Mouse (Mus musculus) neutrophil, adult 5-6 weeks (primary cell): ENCODE results near the gene Rpp30. TPM values are rescaled to one million over a fixed set of nuclear protein-coding genes. Genes with fewer than 3 reads are reported as not detected.

ENCODE experiments used
- ATAC-seq: fragments of 151-379, 151-347 bp; 2 replicates; pipeline ENCODE4 v1.8.0; 2017; ENCODE audit warnings: mild to moderate bottlenecking, moderate TSS enrichment; ENCODE audit not compliant: insufficient number of reproducible peaks, poor library complexity, low FRiP score, severe bottlenecking; ENCODE audit errors: extremely low read depth
- total RNA-seq: library from RNA; stranded (forward); fragments of 200-1000 nt; gene quantifications from 2 replicates; pipeline ENCODE4 v1.2.3, GENCODE M21; 2017

Rpp30 gene
- total RNA-seq, 1 experiment from 2014 or later = 18.6 TPM

- ATAC-seq = no peak
Measured at GRCm38 (mm10) chr19:36119783-36120471, 36.4 kb downstream of the Rpp30 start, which contains the start of gene Ankrd1. TSS of gene Ankrd1 (minus strand) at chr19:36120099.

GRCm38 (mm10) chr19:36124203-36124602 lies 40.7 kb downstream of the Rpp30 start:
- ATAC-seq = no peak

DNA sequence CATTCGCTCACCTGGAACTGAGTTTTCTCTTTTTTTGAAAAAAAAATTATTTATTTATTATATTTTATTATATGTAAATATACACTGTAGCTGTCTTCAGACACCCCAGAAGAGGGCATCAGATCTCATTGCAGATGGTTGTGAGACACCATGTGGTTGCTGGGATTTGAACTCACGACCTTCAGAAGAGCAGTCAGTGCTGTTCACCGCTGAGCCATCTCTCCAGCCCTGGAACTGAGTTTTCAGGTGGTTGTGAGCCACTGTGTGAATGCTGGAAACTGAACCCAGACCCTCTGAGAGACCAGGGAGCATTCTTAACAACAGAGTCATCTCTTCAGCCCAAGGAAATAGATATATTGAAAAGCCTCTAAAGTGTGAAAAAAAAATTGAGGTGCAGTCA lies 44.9 kb downstream of the Rpp30 start:
- no peak for ATAC-seq

DNA sequence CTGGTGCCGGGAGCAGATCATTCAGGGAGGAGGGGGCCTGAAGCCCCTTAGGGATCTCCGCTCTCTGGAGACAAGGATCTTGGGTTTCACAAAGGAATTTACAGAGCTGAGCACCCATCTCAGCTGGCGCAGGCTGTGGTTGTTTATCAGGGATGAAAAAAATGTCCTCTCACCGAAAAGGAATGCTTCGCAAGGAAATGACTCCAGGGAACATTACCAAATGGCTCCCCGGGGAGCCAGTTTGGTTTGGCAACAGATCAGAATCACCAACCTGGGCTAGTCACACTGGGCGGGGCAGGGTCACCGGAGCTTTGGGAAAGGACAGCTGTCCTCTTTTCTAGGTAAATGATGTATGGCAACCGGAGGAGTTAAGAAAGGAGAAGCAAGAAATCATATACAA lies 45.7 kb downstream of the Rpp30 start:
- no peak for ATAC-seq

- no peak for ATAC-seq
Measured at GRCm38 (mm10) chr19:36129643-36130042, 46.1 kb downstream of the Rpp30 start.

GRCm38 (mm10) chr19:36130181-36130580 lies 46.7 kb downstream of the Rpp30 start:
- ATAC-seq = no peak

- ATAC-seq = no peak
Measured at GRCm38 (mm10) chr19:36131990-36132389, 48.5 kb downstream of the Rpp30 start.

- no peak for ATAC-seq
Measured at GRCm38 (mm10) chr19:36133064-36133463, 49.5 kb downstream of the Rpp30 start.

- no peak for ATAC-seq
Measured at GRCm38 (mm10) chr19:36133731-36134130, 50.2 kb downstream of the Rpp30 start.

DNA sequence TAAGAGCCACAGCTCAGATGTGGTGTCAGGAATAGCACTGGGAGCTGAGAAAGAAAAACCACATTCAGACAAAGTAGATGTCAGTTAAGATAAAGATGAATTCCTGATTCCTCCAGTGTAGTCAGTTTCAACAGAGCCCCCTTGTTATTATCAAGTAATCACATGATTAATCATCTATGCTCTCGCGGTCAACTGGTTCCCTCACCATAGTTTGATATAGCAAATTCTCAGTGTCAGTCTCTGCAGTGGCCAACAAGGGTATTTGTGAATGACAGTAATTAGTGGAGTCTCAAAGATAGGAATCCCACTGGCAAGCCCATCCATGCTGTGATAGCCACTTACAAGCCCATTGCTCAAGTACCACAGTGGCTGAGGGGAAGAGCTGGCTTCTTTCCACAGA lies 60.1 kb downstream of the Rpp30 start:
- no peak for ATAC-seq

DNA sequence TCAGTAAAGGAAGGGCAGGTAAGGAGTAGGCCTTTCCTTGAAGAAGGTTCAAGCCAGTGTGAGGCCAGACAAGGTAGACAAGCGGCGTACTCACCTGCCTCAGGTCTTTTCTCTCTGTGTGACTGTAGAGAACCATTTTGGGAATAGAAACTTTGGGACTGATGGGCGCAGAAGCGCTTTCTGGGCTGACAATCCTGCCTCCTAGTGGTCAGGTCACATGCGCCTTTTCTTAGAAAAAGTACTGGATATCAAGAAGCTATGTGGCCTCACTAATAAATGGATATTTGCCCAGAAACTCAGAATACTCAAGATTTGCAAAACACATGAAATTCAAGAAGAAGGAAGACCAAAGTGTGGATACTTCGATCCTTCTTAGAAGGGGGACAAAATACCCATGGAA lies 65.1 kb downstream of the Rpp30 start:
- ATAC-seq = no peak

DNA sequence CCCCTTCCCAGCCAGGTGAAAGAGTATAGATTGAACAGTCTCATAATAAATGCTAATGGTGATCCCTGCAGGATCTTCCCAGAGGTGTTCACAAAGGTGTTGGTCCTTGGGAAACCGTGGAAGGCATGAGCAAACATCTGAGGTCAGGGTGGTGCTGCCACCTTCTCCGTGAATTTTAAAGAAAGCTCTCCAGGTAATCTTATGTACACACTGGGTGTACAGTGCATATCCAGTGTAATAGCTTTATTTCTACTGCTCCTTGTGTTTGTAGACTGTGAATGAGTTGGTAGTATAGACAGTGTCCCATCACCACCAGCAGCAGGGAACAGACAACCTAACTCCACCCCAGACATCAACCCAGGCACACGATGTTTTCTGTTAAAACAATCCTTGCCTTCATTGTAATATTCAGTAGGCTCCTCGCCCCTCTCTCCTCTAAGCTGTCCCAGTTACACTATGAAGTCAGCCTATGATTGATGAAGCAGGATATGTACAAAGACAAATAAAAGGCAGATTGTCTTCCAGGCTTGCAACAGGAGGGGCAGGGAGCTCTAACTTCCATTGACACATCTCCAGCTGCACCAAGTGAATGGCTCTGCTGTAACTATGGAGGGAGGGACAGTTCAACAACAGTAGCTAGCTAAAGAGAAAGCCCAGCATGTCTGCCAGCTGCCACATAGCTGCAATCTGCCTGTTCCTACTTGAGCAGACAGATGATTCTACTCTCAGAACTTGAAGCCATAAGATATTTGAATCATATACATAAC lies 66.9 kb downstream of the Rpp30 start:
- ATAC-seq = no peak

Other genes starting within 250 kb of the Rpp30 start
- gene Htr7, start 26.2 kb upstream of the Rpp30 start, total RNA-seq = 0.12 TPM in 1 of 2 replicates, not detected in the other
- gene Ankrd1, start 36.4 kb downstream of the Rpp30 start, total RNA-seq = not detected in 2 replicates